Mouse (Mus musculus) small intestine, adult 2 months (tissue): Measurements from ENCODE around the gene Coro1c.

Experiments
- CTCF ChIP-seq: fragments of 200-500 bp; IDR thresholded peaks from 2 replicates; pipeline ENCODE4 v1.5.1; 2012; ENCODE audit warnings: low read depth, mild to moderate bottlenecking, control low read depth, inconsistent platforms, low read length, moderate library complexity, mixed read lengths; ENCODE audit not compliant: insufficient replicate concordance, insufficient read length; ENCODE audit errors: extremely low read depth
- POLR2A ChIP-seq: fragments of 200-500 bp; IDR thresholded peaks from 2 replicates; pipeline ENCODE4 v1.6.1; 2012; ENCODE audit warnings: low read depth, mild to moderate bottlenecking, control low read depth, inconsistent platforms, low read length, moderate library complexity

GRCm38 (mm10) chr5:113858971-113859370, 49.6 kb downstream of the Coro1c start:
- TF ChIP-seq CTCF (no peak), POLR2A (no peak)
